Mouse (Mus musculus) limb, embryonic 11.5 days (tissue): ENCODE measurements around the gene Ank3. TPM values are rescaled to one million over a fixed set of nuclear protein-coding genes. Genes with fewer than 3 reads are reported as not detected.
A peak's percentile ranks its signal among the peaks of the same experiment; 100 is the strongest.

ENCODE experiments used
- ATAC-seq: fragments of 200-750 bp; cut with Nextera tagmentation; 2 replicates; pipeline ENCODE4 v1.8.0; 2017; ENCODE audit warnings: low read depth; ENCODE audit not compliant: insufficient number of reproducible peaks, low FRiP score, low TSS enrichment
- DNase-seq: peaks from one replicate; pipeline ENCODE4 v3.0.0-alpha.2; 2015; ENCODE audit warnings: low spot score
- H3K27ac ChIP-seq: fragments of 300-500 bp; sonication (generic); replicated peaks from 2 replicates; pipeline ENCODE4 v1.5.1; 2014; ENCODE audit warnings: low read depth, mild to moderate bottlenecking, low read length
- H3K27me3 ChIP-seq: fragments of 300-500 bp; sonication (generic); 2 replicates; pipeline ENCODE4 v1.6.1; 2014; ENCODE audit warnings: mild to moderate bottlenecking, low read length, mixed read lengths; ENCODE audit not compliant: control insufficient read depth, insufficient read depth
- H3K36me3 ChIP-seq: fragments of 300-500 bp; sonication (generic); 2 replicates; pipeline ENCODE4 v1.6.1; 2014; ENCODE audit warnings: mild to moderate bottlenecking, low read length, moderate library complexity, mixed read lengths; ENCODE audit not compliant: control insufficient read depth, insufficient read depth
- H3K4me1 ChIP-seq: fragments of 300-500 bp; sonication (generic); 2 replicates; pipeline ENCODE4 v1.6.1; 2014; ENCODE audit warnings: low read length, mixed read lengths; ENCODE audit not compliant: control insufficient read depth, insufficient read depth
- H3K4me2 ChIP-seq: fragments of 300-500 bp; sonication (generic); 2 replicates; pipeline ENCODE4 v1.6.1; 2014; ENCODE audit warnings: low read depth, mild to moderate bottlenecking, moderate library complexity; ENCODE audit not compliant: severe bottlenecking
- H3K4me3 ChIP-seq: fragments of 300-500 bp; sonication (generic); 2 replicates; pipeline ENCODE4 v1.5.1; 2014; ENCODE audit warnings: low read depth, low read length
- H3K9ac ChIP-seq: fragments of 300-500 bp; sonication (generic); 2 replicates; pipeline ENCODE4 v1.6.1; 2014; ENCODE audit warnings: mild to moderate bottlenecking, low read length
- H3K9me3 ChIP-seq: fragments of 300-500 bp; sonication (generic); 2 replicates; pipeline ENCODE4 v1.6.1; 2016; ENCODE audit warnings: low read length; ENCODE audit not compliant: control insufficient read depth
- WGBS: fragments of 180-500 bp; shearing (Covaris S2); extraction: QIAGEN DNeasy Blood & Tissue Kit; methylation state at CpG from one replicate; pipeline ENCODE4 v1.1.7; 2014; 5-methylcytosine and 5-hydroxymethylcytosine counted together
- polyA plus RNA-seq: library from polyadenylated mRNA; unstranded; fragments of >200 nt; fragmentation: Nextera tagmentation; extraction: Ambion mirVana; gene quantifications from 2 replicates; pipeline ENCODE4 v1.2.1, GENCODE M21; 2014

The Ank3 gene
- polyA plus RNA-seq, 1 experiment from 2014 or later, result 22.3 TPM

GRCm38 (mm10) chr10:69813823-69814522, 415.4 kb downstream of the Ank3 start:
- no peak overlapping the region for H3K9ac ChIP-seq
- ATAC-seq (no peak), DNase-seq (no peak)
- 64% methylated on average over 6 of the region's 6 CpGs for WGBS
- no peaks in the 10 kb centered on the region for H3K36me3 ChIP-seq
- no peak overlapping the region for H3K27ac ChIP-seq
- H3K27me3 ChIP-seq, result no peaks in the 10 kb centered on the region
- no peaks in the 10 kb centered on the region for H3K9me3 ChIP-seq
- H3K4me3 ChIP-seq, result no peak overlapping the region
- H3K4me1 ChIP-seq, result no peaks in the 10 kb centered on the region
- H3K4me2 ChIP-seq, result no peak overlapping the region

DNA sequence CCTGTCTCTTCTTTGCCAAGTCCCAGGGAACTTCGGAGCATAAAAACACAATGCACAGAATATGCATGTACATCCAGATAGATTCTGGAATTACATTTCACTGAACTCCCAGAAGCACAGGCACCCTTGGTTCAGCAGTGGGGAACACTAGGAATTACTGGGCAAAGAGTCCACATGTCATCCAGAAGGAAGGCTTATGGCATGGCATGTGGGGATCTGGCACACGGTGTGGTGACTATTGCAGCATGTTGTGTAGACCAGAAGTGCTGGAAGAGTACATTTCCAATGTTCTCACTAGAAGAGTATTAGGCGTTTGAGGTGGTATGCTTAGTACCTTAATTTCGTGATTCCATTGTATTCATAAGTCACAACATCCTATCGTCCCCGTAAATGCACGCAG, 422.7 kb downstream of the Ank3 start:
- WGBS, result 94% methylated on average over 7 of the region's 7 CpGs
- ATAC-seq (no peak), DNase-seq (no peak)
- Histone ChIP-seq H3K9me3 (no peaks in the 10 kb centered on the region), H3K4me3 (no peak overlapping the region), H3K9ac (no peak overlapping the region), H3K4me2 (no peak overlapping the region), H3K27ac (no peak overlapping the region), H3K36me3 (no peaks in the 10 kb centered on the region), H3K4me1 (no peaks in the 10 kb centered on the region), H3K27me3 (no peaks in the 10 kb centered on the region)

DNA sequence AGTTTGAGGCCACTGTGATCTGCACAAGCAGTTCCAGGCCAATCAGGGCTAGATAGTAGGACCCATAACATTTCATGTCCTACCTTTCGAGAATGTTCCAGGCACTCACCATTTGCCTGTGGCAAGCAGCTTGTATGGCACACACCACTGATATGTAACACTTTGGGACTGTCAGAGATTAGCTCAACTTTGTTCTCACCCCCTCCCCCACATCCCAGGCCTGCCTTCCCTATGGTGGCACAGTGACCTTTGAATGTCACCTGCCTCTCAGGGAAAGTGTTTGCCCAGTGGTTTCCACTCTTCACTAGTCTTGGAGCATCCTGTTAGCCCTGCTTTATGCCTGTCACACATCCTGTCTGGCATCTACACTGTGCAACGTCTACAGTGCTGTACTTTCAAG, 430.2 kb downstream of the Ank3 start:
- Histone ChIP-seq H3K9me3 (no peaks in the 10 kb centered on the region), H3K4me1 (no peaks in the 10 kb centered on the region), H3K4me2 (no peak overlapping the region), H3K9ac (no peak overlapping the region), H3K36me3 (no peaks in the 10 kb centered on the region), H3K27ac (no peak overlapping the region), H3K27me3 (no peaks in the 10 kb centered on the region), H3K4me3 (no peak overlapping the region)
- ATAC-seq (no peak), DNase-seq (no peak)
- WGBS, result 76% methylated on average over 2 of the region's 2 CpGs

GRCm38 (mm10) chr10:69829236-69829635, 430.7 kb downstream of the Ank3 start:
- ATAC-seq (no peak), DNase-seq (no peak)
- Histone ChIP-seq H3K9ac (no peak overlapping the region), H3K4me1 (no peaks in the 10 kb centered on the region), H3K9me3 (no peaks in the 10 kb centered on the region), H3K4me3 (no peak overlapping the region), H3K27me3 (no peaks in the 10 kb centered on the region), H3K4me2 (no peak overlapping the region), H3K27ac (no peak overlapping the region), H3K36me3 (no peaks in the 10 kb centered on the region)
- WGBS, result 90% methylated on average over 3 of the region's 3 CpGs

- H3K4me1 ChIP-seq, result no peaks in the 10 kb centered on the region
- H3K27me3 ChIP-seq, result no peaks in the 10 kb centered on the region
- no peak overlapping the region for H3K4me3 ChIP-seq
- no peak overlapping the region for H3K27ac ChIP-seq
- DNase-seq, result no peak
- H3K4me2 ChIP-seq, result no peak overlapping the region
- no peaks in the 10 kb centered on the region for H3K36me3 ChIP-seq
- ATAC-seq, result no peak
- H3K9me3 ChIP-seq, result no peaks in the 10 kb centered on the region
- WGBS, result 94% methylated on average over 7 of the region's 7 CpGs
- H3K9ac ChIP-seq, result no peak overlapping the region
These were observed 433.0 kb downstream of the Ank3 start for GRCm38 (mm10) chr10:69831568-69831967.

GRCm38 (mm10) chr10:69832241-69832640, 433.7 kb downstream of the Ank3 start:
- Histone ChIP-seq H3K36me3 (no peaks in the 10 kb centered on the region), H3K4me1 (no peaks in the 10 kb centered on the region), H3K27ac (no peak overlapping the region), H3K4me3 (no peak overlapping the region), H3K4me2 (no peak overlapping the region), H3K9me3 (no peaks in the 10 kb centered on the region), H3K9ac (no peak overlapping the region), H3K27me3 (no peaks in the 10 kb centered on the region)
- DNase-seq, result no peak
- ATAC-seq, result no peak
- WGBS, result 72% methylated on average over 4 of the region's 4 CpGs

- no peaks in the 10 kb centered on the region for H3K9me3 ChIP-seq
- 92% methylated on average over 7 of the region's 7 CpGs for WGBS
- H3K27me3 ChIP-seq, result no peaks in the 10 kb centered on the region
- H3K4me1 ChIP-seq, result no peaks in the 10 kb centered on the region
- no peak overlapping the region for H3K4me2 ChIP-seq
- H3K4me3 ChIP-seq, result no peak overlapping the region
- H3K9ac ChIP-seq, result no peak overlapping the region
- DNase-seq, result no peak
- no peaks in the 10 kb centered on the region for H3K36me3 ChIP-seq
- no peak overlapping the region for H3K27ac ChIP-seq
- no peak for ATAC-seq
These were observed 434.2 kb downstream of the Ank3 start for GRCm38 (mm10) chr10:69832822-69833221.

- Histone ChIP-seq H3K4me3 (no peak overlapping the region), H3K36me3 (no peaks in the 10 kb centered on the region), H3K9ac (no peak overlapping the region), H3K27ac (no peak overlapping the region), H3K4me1 (no peaks in the 10 kb centered on the region), H3K9me3 (no peaks in the 10 kb centered on the region), H3K4me2 (no peak overlapping the region), H3K27me3 (no peaks in the 10 kb centered on the region)
- ATAC-seq, result no peak
- 89% methylated on average over 4 of the region's 4 CpGs for WGBS
- no peak for DNase-seq
These were observed 436.1 kb downstream of the Ank3 start for GRCm38 (mm10) chr10:69834700-69835099.

GRCm38 (mm10) chr10:69845749-69846148, 447.2 kb downstream of the Ank3 start:
- no peak overlapping the region for H3K4me3 ChIP-seq
- peak; percentile 62 for DNase-seq
- H3K4me1 ChIP-seq, result no peaks in the 10 kb centered on the region
- H3K9me3 ChIP-seq, result no peaks in the 10 kb centered on the region
- no peak overlapping the region for H3K9ac ChIP-seq
- no peaks in the 10 kb centered on the region for H3K36me3 ChIP-seq
- no peak overlapping the region for H3K27ac ChIP-seq
- WGBS, result 38% methylated on average over 4 of the region's 4 CpGs
- ATAC-seq, result no peak; the same call in 1 of the 2 replicates
- no peaks in the 10 kb centered on the region for H3K27me3 ChIP-seq
- H3K4me2 ChIP-seq, result no peak overlapping the region
